Mouse (Mus musculus): ENCODE measurements around the gene Synpo2. TPM values are rescaled to one million over a fixed set of nuclear protein-coding genes. Genes with fewer than 3 reads are reported as not detected.

Synpo2 gene
- total RNA-seq, 2 experiments from 2014 or later = 9.0 to 9.9 TPM

DNA sequence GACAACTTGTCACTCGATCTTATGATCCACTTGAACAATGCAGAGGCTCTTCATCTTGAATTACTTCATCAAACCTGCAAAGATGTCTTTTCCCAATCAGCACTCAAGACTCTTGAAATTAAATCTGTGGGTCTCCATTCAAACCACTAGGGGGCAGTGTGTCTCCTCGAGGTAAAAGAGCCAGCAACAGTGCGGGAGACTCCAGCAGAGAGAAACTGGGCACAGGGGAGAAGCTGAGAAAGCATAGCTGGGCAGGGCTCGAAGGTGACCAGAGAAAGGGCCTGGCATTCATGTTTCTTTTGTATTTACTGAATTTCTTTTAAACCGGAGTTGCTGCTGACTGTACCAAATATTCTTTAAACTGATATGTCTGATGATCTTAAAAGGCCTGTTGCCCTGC is 67.1 kb downstream of the Synpo2 start:
- peak in 1 of 2 experiments; percentile 21 for DNase-seq (ENCODE audit: low spot score in 2 of 2)

DNA sequence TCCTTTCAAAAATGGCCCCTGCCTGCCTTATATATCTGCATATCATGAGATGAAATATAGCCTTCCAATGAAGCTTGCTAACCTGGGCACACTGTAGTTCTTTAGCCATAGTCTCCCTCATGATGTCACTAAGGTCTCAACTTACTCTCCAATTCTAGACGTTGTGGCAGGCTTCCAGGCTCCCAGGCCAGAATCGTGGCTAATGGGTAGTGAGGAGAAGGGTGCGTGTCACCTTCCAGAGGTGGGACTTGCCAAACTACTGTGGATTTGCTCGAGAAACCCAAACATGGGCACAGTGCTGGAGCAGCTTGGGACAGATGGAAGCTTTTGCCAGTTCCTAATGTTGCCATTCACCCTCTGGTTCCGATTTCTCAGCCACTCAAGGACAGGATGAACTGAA is 69.5 kb downstream of the Synpo2 start:
- DNase-seq (ENCODE audit: low spot score in 2 of 2) = no peak

DNA sequence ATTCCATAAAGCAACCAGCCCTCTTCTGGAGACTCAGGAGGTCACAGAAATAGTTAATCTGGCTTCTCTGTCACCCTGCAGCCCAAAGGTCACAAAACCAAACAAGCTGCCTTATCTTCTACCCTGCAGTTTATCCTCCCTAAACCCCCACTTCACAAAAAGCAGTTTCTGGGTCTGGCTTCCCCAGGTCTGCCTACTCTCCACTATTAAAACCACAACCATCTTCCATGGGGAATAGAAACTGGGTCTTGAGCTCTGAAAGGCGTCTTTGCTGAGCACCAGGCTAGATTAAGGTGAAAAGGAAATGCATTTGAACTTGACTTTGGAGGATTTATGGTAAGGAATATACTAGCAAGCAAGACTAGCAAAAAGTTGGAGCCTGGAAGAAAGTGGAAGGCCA is 71.8 kb downstream of the Synpo2 start:
- no peak for DNase-seq (ENCODE audit: low spot score in 2 of 2)

DNA sequence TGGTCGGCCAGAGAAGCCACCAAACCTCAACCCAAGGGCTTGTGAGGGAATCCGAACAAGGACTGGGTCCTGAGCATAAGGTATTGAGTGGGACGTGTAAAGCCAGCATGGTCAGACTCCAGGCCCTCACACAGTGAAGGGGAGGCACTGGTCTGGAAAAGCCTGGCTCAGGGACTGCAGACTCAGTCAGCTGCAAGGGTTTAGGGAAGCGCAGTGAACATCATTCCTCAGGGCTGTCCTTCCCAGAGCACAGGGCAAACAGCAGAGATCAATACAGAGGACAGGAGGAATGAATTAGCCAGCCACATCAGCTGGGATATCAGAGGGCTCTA is 72.8 kb downstream of the Synpo2 start:
- DNase-seq (ENCODE audit: low spot score in 2 of 2) = no peak

DNA sequence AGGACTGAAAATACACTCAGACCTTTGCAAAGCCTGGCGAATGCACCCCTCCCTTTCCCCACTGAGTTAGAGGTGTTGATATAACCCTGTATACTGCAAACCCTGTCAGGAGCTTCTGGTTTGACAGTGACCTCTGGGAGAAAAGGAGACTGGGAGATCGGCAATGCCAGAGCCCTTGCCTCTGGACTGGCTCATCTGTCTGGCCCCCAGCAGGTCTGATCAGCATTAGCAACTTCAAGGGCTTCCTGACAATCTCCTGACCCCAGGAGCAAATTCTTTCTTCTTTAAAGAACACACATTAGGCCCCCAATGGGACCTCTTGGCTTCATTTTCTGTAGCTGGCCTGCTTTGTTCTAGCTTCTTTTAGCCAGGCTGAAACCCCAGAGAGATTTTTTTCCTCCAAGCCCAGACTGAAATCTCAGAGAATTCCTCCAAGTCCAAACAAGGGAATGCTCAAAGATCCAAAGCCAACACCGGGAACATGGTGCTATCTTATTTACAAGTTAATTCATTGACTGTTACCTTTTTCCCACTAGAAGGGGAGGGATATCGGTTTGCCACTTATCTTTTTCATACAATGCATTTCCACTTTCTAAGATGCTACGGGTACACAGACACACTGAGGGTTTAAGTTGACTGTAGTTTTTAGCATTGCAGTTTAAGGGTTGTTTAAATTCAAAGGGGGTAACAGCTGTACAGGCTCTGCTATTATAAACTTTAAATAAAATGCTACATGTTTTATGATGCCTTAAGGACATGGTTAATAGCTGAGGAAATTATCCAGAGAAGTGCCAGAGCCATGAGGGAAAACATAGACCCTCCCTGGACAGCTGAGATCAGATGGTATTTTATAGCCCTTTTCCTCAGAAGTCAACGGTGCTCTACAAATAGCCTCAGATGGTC is 73.4 kb downstream of the Synpo2 start:
- no peak for DNase-seq (ENCODE audit: low spot score in 2 of 2)

DNA sequence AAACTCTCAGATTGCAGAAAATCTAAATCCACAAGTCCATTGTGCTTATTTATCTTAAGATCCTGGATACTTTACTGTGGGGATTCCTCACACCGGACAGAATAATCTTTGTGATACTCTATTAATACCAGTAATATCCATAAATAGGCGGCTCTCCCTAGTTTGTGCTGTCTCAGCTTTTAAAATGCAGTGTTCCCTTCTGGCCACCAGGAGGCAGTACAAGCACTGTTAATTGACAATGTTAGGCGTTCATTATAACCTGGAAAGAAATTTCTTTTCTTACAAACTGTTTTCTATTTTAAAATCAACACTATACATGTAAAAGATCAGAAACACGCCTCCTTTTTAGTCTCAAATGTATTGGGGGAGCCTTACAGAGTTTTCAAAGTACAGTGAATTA is 75.2 kb downstream of the Synpo2 start:
- DNase-seq (ENCODE audit: low spot score in 2 of 2) = no peak

DNA sequence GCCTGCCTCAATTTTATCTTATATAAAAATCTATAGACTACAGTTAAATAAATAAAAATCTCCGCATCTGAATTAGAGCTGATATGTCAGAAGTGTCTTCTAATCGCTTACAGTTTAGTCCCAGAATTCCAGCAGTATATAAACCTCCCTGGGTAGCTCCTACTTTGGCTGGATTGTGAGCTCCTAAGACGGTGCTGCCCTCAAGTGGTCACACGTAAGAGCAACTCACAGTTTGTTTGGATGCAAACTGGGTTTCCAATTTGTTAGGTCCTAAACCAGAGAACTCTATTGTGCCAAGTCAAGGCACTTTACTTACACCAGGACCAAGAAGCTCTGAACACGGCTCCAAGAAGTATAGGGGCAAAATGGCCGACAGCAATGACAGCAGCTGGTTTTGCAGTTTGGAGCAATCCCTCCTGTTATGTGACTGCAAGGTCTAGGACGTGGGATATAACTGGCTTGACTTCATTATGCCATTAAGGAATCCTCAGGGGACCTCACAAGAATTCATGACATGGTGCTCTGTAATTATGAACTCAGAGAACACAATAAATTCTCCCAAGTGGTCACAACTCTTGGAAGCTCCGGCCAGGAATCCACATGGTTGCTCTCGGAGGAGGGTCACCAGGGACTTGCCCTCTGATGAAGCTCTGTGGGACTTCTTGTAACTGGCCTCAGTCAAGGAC is 76.7 kb downstream of the Synpo2 start:
- no peak for DNase-seq (ENCODE audit: low spot score in 2 of 2)

DNA sequence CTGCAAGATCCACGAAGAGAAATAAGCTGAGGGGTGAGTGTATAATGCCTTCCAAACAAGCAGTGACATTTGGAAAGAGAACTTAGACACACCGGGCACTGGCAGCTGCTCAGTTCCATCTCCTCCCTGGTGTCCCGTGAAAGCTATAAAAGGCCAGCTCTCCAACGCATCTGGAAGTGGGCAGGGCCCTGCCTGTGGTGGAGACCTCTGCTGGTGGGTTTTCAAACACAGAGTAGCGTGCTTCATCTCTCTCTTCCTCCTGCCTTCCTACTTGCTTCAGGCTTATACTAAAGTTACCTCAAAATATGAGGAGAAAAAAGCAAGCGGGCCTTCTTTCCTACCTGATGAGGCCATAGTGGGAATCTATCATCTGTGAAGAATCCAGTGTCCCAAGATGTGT is 77.4 kb downstream of the Synpo2 start:
- DNase-seq (ENCODE audit: low spot score in 2 of 2) = no peak

DNA sequence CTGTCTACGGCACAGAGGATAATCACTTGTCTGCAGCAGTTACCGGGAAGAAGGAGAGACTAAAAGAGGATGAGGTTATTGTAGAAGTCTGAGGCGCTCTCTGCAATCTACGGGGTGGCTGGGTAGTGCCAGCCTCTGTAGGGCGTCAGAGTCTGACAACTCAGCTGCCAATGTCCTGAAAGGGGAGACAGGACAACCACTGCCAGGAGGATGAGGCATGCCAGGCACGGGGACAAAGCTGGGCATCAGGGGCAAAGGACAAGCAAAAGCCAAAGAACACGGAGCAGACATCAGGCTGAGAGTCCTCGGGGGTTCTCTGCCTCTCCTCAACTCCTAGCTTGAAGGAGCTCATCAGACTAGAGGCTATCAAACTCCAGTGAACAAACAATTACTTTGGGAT is 82.6 kb downstream of the Synpo2 start:
- no peak for DNase-seq (ENCODE audit: low spot score in 2 of 2)

DNA sequence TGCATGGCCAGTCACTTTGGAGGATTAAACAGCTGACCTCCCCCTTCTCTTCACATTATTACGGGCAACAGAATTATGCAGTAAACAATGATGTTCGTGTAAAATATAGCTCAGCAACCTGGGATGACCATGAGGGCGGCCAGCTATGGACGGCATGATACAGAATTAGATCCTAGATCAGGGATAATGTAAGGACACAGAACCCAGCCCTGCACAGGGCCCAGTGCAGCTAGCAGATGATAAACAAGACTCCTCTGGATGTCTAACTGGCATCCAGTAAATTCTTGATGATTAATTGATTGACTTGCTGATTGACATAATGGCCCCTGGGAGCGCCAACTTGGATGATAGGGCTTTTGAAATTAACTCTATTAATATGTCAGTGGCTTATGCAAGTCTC is 83.0 kb downstream of the Synpo2 start:
- no peak for DNase-seq (ENCODE audit: low spot score in 2 of 2)

DNA sequence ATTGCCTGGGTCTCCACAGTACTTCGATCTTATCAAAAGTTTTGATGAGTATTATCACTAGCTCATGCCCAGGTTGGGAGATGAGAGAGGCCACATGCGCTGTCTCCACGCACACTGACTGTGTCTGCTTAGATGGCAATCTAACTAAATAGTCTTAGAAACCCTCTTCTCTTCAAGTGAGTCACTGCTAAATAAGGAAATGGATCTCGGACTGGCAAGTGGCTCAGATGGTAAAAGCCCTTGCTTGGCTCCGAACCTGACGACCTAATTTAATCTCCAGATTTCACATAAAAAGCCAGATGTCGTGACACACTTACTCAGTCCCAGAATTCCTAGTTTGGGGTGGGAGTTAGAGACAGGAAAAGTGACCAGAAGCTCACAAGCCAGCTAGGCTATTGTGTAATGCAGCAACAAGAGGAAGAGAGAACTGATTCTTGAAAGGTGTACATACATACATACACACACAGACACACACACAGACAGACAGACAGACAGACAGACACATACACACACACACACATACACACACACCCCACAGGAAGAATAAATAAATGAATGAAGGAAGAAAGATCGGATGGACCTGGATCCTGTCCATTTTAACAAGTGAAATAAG is 85.3 kb downstream of the Synpo2 start:
- DNase-seq (ENCODE audit: low spot score in 2 of 2) = no peak

DNA sequence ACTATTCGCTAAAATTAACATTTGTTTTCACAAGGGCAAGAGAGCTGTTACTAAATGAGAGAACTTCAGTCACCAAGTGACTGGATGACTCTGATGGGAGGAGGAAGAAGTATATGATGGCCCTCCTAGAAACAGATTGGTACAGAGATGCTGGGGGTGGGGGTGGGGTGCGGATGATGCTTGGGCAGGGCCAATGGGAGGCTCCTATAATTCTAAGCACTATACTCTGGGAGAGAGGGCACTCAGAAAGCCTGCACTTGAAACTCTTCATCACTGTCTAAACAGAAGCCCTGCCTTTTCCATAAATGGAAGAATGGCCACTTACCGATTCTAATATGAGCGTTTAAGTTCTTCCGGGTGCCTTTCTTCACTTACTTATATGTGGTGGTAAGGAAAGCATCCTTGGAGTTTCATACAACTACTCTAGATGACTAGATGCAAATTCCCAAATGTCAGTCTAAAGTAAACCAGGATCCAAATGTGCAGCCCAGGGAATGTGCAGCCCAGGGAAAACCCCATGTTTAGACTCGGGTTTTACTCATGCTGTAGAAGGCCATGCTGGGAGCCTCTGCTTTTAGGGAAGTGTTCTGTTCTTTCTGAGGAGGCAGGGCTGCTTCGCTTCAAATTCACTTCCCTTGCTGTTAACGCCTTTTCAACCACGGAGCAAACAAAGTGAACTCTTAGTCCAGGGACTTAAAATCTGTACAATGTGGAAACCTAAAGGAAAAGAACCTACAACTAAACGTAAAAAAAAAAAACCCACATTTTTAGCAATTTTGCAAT is 86.4 kb downstream of the Synpo2 start:
- no peak for DNase-seq (ENCODE audit: low spot score in 2 of 2)

DNA sequence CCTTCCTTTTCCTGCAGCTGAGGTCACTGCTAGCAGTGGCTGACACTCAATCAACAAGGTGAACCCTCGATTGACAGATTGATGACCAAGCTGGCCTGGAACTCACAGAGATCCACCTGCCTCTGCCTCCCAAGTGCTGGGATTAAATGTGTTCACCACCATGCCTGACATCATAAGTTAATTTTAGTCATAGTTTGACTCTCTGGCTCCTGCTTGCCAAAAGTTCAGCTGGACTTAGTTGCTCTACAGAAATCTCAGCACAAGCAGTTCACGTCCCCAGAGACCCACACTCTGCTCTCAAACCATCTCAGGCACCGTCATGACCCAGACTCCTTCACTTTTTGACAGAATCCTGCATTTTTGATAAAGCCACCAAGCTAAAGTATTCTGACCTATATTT is 87.3 kb downstream of the Synpo2 start:
- no peak for DNase-seq (ENCODE audit: low spot score in 2 of 2)

DNA sequence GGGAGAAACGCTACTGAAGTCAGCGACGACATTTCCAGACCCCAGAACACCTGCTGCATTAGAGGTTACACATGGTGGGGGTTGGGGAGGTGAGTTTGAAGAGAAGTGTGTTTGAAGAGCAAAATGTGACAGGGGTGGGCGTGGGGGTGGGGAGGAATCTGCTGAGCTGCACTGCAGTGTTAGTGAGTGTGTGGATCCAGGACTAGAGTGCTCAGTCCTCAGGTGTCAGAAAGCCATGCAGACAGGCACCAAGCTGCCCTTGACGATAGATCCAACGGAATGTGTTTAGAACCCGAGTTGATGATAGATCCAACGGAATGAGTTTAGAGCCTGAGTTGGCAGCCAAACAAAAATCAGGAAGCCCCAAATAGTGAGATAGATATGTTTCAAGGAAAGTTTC is 89.4 kb downstream of the Synpo2 start:
- DNase-seq (ENCODE audit: low spot score in 2 of 2) = no peak

DNA sequence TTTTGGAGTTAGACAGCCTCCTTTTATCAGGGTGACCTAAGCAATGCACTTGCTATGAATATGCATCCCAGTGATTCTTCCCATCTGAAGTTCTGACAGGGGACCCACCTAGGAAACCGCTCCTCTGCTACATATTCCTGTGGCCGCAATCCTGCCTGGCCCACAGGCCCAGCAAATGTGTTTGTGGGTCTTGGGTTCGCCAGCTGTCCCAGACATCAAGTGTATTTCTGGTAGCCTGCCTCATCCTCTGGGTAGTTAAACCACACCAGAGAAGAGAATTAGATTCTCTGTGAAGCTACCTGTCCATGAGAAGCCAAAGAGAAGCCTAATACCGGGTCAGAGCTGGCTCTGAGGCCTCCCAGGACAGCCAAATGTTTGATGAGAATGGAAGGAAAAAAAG is 90.0 kb downstream of the Synpo2 start:
- DNase-seq (ENCODE audit: low spot score in 2 of 2) = no peak

DNA sequence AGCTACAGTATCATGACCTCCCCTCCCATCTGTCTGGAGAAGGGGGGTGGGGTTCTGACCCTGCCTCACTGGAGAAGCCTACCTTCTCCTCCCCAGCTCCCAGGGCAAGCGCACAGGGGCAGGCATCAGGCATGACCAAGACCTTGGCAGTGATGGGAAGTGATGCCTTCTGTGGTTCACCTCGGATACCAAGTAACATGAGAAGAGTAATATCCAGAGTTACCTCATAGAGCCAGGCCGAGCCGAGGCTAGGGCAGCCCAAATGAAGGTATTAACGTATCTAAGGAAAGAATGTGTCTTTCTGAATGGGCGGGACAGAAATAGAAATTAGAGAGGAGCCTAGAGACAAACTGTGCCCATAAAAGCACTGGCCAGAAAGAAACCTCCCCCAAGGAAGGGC is 92.5 kb downstream of the Synpo2 start:
- DNase-seq (ENCODE audit: low spot score in 2 of 2) = no peak

DNA sequence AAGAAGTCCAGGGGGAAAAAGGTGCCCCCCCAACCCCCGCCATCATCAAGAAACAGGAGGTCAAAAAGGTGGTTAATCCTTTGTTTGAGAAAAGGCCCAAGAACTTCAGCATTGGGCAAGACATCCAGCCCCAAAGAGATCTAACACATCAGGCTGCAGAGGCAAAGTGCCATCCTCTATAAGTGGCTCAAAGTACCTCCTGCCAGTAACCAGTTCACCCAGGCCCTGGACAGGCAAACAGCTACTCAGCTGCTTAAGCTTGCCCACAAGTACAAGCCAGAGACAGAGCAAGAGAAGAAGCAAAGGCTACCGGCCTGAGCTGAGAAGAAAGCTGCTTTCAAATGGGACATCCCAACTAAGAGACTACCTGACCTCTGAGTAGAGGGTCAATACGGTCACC is 93.7 kb downstream of the Synpo2 start:
- DNase-seq (ENCODE audit: low spot score in 2 of 2) = no peak

DNA sequence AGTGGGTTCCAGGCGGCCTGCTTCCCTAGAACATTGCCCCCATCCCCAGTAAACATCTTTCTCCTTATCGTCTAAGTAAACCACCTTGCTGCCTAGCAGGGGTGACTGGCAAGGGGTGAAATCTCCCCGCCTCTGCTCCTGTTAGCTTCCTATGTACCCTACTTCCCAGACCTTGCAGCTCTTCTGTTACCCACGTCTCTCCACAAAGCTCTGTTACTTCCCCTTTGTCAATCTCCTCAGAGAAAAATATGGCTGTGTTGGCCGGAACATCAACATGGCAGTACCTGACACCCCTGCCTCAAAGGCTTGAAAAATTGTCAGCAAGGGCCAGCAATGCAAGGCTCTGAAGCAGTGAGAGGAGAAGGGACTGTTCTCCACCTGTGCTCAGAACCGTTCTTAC is 94.9 kb downstream of the Synpo2 start:
- no peak for DNase-seq (ENCODE audit: low spot score in 2 of 2)

DNA sequence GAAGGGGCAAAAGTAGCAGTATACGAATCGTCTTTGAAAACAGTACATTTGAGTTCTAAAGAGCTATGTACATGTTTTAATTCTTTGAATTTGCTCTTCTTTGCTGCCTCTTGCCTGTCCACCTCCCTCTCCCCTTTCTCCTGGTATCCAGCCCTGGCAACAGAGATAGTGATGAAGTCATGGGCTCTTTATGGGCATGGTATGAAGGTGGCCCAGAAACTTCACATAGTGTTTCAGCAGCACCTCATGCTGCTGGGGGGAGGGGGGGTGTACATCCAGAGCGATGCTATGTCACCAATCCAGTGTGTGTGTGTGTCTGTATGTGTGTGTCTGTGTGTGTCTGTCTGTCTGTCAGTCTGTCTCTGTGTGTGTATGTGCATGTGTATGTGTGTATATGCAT is 95.8 kb downstream of the Synpo2 start:
- no peak for DNase-seq (ENCODE audit: low spot score in 2 of 2)

DNA sequence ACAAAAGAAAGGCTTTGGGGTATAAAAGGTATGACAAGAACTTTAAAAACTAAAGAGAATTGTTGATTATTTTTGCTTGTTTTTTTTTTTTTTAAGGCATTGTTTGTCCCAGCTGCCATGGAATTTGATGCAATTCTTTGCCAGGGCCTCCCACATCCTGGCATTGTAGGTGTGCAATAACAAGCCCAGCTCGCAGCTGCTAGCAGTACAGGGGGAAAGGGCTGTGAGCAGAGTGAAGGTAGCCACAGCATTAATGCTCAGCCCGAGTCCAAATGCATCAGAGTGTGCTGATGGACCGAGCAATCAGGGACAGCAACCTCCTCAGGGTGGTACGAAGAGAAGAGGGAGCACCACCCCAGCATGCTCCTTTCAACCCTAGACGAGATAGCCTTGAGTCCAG is 96.3 kb downstream of the Synpo2 start:
- no peak for DNase-seq (ENCODE audit: low spot score in 2 of 2)

DNA sequence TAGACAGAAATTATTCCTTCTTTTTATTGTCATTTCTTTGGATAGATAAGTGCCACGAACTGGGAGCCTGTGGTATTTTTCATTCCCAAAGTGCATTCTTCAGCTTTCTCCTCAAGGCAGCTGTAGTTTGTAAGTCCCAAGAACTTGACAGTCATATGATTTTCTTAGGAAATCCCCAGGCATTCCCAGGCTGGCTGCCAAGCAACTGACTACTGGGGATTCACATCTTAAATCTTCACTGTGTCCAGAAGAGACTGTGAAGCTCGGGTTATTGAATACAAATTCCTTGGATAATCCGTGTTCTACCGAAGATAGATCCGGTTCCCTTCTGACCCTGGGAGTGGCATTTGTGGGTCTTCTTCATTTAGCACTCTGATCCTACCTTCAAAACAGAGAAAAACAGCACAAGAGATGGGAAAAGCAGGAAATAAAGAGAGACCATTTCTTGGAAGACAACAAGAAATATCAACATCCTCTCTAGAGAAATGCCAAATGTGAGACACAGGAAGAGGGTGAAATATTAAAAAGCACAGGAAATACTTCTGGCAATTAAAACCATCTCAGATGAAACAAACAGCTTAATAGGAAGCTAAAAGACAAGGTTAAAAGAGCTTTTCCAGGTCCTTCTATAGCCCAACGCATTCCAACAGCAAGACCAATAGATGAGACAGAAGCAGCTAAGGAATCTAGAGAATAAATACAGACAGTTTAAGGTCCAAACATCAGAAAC is 97.5 kb downstream of the Synpo2 start:
- no peak for DNase-seq (ENCODE audit: low spot score in 2 of 2)

All from adrenal gland, postnatal 4 days (tissue).